11 mouse cellular contexts compared by ENCODE assay signal in genomic region chr11:101885232-101885631, GRCm38 (mm10). TPM values are rescaled to one million over a fixed set of nuclear protein-coding genes. Genes with fewer than 3 reads are reported as not detected.
A peak's percentile ranks its signal among the peaks of the same experiment; 100 is the strongest.
DNase-seq lines count a peak whose midpoint lies in the region; ATAC-seq and TF ChIP-seq lines count a peak whose summit lies in the region.
"Had no signal": no experiment of that assay in that cellular context is flagged by ENCODE, and none has a peak within 500 bp of the region (broad histone marks: within the 10 kb centered on the region; RNA-seq: fewer than 3 reads in every experiment).

No protein-coding gene starts in this region.

- TF ChIP-seq CTCF in layer of hippocampus, adult 2 months (conservative IDR thresholded peaks at IDR 0.05): peak; percentile 49

- H3K27me3 ChIP-seq in neural tube, embryonic 15.5 days (replicated peaks): peaks cover 5% of the 10 kb centered on the region; the same call in 1 of the 2 replicates

- peaks cover 28% of the 10 kb centered on the region for H3K4me1 ChIP-seq in neural tube, embryonic 15.5 days

- no peaks in the 10 kb centered on the region for H3K9me3 ChIP-seq in neural tube, embryonic 15.5 days (replicated peaks)

- no peak overlapping the region; the same call in 1 of the 2 replicates for H3K27ac ChIP-seq in layer of hippocampus, adult 2 months
- 0 out of 2 replicates have a peak overlapping the region, but pooled peaks have one; percentile 6 for H3K27ac ChIP-seq in neural tube, embryonic 15.5 days (replicated peaks)

- H3K36me3 ChIP-seq in neural tube, embryonic 15.5 days: no peaks in the 10 kb centered on the region

- WGBS in neural tube, embryonic 15.5 days: 56% methylated on average over 6 of the region's 6 CpGs

- H3K9ac ChIP-seq in neural tube, embryonic 15.5 days (replicated peaks): no peak overlapping the region

- H3K4me3 ChIP-seq in layer of hippocampus, adult 2 months: no peak overlapping the region
- H3K4me3 ChIP-seq in neural tube, embryonic 15.5 days (replicated peaks): no peak overlapping the region

- H3K4me2 ChIP-seq in neural tube, embryonic 15.5 days: no peak overlapping the region

- peak; percentile 64 for ATAC-seq in granulocyte monocyte progenitor cell, adult 5-6 weeks (replicated peaks; ENCODE audit: poor library complexity, severe bottlenecking)
- no peak for ATAC-seq in neural tube, embryonic 15.5 days (ENCODE audit: low FRiP score)
- ATAC-seq: forebrain, embryonic 16.5 days had no signal

- DNase-seq in layer of hippocampus, adult 2 months (ENCODE audit: low spot score in 2 of 2): no peak
- no peak for DNase-seq in layer of hippocampus, postnatal 36 days
- DNase-seq in kidney, postnatal 14 days: peak; percentile 58
- DNase-seq in thymus, postnatal 36 days: no peak
- no peak for DNase-seq in right cerebral cortex, postnatal 25 days
- no peak for DNase-seq in embryo, embryonic 11 days
- DNase-seq: cerebellum, adult 18-20 months; thymus, adult 2 months had no signal

RNA-seq across cellular contexts. Expression of gene Meox1, which starts 8.9 kb away (rescaled TPM):
- total RNA-seq in layer of hippocampus, adult 2 months (2021): under 1 TPM; 0.71 to 0.74 TPM
- total RNA-seq in layer of hippocampus, postnatal 36 days (2021): under 1 TPM; 0.43 to 0.50 TPM
- total RNA-seq in granulocyte monocyte progenitor cell, adult 5-6 weeks (2014; fragmentation: Nextera tagmentation): not detected in 2 replicates
- not detected in 2 replicates for total RNA-seq in granulocyte monocyte progenitor cell, adult 5-6 weeks (2017)
- 1.3 and 2.0 TPM in 2 replicates for polyA plus RNA-seq in neural tube, embryonic 15.5 days (2015; fragmentation: Nextera tagmentation; extraction: Ambion mirVana)
